Mouse (Mus musculus) left cerebral cortex, postnatal 36 days (tissue): ENCODE data around the gene Ccdc141. TPM values are rescaled to one million over a fixed set of nuclear protein-coding genes. Genes with fewer than 3 reads are reported as not detected.

ENCODE experiments used
- DNase-seq, 2 experiments: peaks; one replicate each; pipeline ENCODE4 v3.0.0; 2021 to 2022; ENCODE audit warnings: low spot score in 2 of 2, mixed read lengths in 1 of 2
- intact Hi-C: fragments of 180-260 bp; cut with DNase I; formaldehyde crosslinking; loops from one replicate; pipeline ENCODE4 v1.15.1; 2025
- total RNA-seq, 2 experiments: library from RNA; stranded (reverse); gene quantifications; 2 replicates each; pipeline ENCODE4 v1.2.3; 2021

Gene Ccdc141
- total RNA-seq, 2 experiments from 2014 or later: 21.5 to 24.2 TPM

DNA sequence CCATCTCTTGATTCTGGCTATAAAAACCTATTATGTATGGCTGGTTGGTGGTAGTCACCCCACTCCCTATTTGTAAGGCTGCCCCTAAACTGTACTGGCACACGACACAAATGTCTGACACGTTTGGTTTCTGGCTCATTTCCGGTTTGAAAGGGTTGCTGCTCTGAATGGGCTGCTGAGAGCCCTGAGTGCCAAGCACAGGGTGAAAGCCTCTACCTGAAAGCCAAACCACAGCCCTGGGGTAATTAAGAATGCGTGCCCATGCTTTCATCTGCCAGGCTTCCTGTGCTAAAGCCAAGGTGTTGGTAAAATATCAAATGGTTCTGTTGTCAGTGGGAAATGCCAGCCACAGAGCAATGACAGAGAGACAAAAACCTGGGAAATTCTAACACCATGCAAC is 22.2 kb downstream of the Ccdc141 start:
- intact Hi-C loops: no loop called here
- no peak for DNase-seq

GRCm38 (mm10) chr2:77146968-77147367 is 23.5 kb downstream of the Ccdc141 start:
- DNase-seq: no peak
- intact Hi-C loops: no loop called here

- intact Hi-C loops: no loop called here
- DNase-seq: no peak
These were observed 24.1 kb downstream of the Ccdc141 start for GRCm38 (mm10) chr2:77146291-77146690.

- intact Hi-C loops: no loop called here
- no peak for DNase-seq
These were observed 26.9 kb downstream of the Ccdc141 start for GRCm38 (mm10) chr2:77143536-77143935.

- intact Hi-C loops: no loop called here
These were observed 31.6 kb downstream of the Ccdc141 start for GRCm38 (mm10) chr2:77138879-77139278.

GRCm38 (mm10) chr2:77134906-77135305 is 35.5 kb downstream of the Ccdc141 start:
- DNase-seq: no peak
- intact Hi-C loops: no loop called here

More at GRCm38 (mm10) chr2:77138879-77139278, 31.6 kb downstream of the Ccdc141 start:
- no peak for DNase-seq

DNA sequence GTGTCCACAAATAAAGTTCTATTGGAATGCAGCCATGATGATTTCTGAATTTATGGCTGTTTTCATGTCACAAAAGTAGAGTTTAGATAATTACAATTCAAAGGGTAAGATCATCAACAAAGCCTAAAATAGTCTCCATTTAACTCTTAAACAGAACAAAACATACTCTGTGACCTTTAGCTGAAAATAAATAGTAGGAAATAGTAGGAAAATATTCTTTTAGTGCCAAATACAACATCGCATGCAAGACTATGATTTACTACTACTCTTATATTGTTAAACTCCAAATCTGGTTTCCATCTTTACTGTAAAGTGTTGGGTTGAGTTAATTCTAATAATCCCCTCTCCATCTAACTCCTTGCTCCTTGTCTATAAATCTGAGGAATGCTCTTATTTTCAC is 37.0 kb downstream of the Ccdc141 start:
- DNase-seq: no peak
- intact Hi-C loops: no loop called here

DNA sequence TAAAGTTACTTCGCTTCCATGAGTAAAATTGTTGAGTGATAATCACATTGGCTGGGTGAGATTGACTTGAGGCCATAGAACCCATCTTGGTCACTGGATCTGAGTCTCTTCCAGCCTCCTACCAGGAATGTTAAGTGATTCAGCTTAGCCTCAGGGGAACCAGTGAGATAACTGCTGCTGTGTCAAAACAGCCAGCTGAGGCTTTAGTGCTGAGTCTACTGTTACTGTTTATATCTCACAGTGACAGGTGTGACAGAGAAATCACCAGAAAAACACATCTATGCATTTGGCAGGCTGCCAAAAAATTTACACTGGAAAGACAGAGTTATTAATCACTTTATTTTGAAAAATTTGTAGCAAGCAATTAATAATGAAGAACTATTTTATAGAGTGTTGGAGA is 43.5 kb downstream of the Ccdc141 start:
- no peak for DNase-seq
- intact Hi-C loops: no loop called here

DNA sequence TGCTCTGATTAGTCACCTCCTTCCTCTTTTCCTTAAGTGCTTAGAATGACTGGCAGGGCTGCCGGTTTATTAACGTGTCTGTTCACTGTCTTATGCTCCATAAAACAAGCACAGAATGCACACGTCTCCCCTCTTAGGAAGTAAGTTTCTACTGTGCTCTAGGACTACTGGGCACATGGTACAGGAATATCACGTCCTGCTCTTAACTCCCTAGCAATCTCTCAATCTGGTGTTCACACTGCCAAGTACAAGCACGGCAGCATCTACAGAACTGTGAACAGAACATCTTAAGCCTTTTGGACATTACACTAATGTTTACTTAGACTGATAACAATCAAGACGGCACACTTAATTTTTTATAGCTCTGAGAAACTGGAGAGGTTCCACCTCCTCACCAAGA is 52.3 kb downstream of the Ccdc141 start:
- DNase-seq: no peak
- intact Hi-C loops: no loop called here

DNA sequence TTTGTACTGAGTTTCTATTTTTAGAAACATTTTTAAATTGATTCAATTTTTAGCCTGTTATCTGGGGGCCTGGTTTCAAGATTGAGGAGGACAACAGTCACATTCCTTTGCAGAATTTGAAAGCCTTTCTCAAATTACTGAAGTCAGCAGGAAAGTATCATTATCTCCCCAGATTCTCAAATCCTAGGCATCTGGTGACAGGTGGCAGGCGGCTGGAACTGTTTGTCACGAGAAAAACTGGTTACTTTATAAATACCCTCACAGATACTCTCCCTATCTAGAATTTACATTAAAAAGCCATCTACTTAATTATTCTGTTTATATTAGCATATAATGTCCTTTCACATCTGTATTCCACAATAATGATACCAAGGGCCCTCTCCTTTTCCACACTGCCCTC is 56.1 kb downstream of the Ccdc141 start:
- no peak for DNase-seq

DNA sequence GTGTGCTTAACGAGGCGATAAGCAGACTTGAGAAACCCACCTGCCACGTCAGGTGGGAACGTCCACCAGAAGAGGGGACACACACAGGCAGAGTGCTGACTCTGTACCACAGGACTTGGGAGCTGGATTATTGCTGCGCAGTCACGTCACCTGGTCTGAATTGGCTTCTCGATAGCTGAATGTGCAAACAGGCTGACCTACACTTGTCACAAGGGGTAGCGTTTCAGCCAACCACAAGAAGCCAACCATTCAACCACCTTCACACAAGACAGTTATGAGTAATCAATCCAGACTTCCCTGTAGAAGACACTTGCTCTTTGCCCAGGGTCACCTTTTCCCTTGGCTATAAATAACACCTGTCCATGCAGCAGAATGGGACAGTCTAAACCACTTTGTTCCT is 56.6 kb downstream of the Ccdc141 start:
- intact Hi-C loops: no loop called here
- DNase-seq: no peak

More for the DNA sequence above, 56.1 kb downstream of the Ccdc141 start:
- intact Hi-C loops: no loop called here

- DNase-seq: no peak
- intact Hi-C loops: no loop called here
These were observed 57.4 kb downstream of the Ccdc141 start for GRCm38 (mm10) chr2:77113026-77113425.

GRCm38 (mm10) chr2:77111095-77111494 is 59.3 kb downstream of the Ccdc141 start:
- intact Hi-C loops: no loop called here
- no peak for DNase-seq

DNA sequence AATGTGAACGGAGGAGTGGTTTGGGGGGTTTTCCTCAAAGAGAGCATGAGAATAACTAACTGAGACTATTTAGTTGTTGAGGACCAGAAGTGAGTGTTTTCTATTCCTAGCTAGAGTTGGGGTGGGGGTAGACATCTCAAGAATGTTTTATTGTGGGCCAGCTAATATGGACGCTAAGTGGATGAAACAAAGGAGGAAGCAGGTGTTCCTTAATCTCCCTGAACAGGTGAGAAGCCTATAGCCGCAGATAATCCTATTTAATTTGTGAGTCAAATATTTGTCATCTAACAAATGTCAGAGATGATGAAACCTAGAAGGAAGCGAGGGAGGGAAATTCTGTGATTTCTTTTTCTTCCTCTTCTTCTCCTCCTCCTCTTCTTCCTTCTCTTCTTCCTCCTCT is 60.1 kb downstream of the Ccdc141 start:
- intact Hi-C loops: no loop called here
- no peak for DNase-seq

DNA sequence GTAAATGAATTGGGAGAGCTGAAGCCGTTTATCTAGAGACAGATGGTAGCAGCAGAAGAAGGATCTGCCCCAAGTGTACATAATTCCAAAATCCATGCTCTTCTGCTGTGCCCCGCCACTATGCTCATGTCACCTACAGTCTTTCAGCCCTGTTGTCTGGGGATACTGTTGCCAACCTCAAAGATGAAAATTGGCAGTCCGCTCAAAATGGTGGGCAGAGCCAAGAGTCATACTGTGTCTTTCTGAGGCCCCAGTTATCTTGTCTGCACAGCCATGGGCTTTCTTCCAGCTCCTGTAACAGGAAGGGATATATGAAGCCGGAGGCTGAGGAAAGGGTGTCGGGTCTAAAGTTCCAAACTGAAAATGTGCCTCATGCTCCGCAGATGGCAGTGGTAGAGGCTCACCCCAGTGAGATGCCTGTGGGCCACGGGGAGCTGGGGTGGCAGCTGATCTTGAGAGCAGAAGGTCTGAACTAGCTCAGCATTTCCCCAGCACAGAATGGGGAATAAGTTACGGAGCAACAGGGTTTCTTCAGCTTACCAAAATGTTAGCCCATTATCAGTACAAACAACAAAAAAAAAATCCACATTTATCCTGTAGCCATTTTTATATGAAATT is 60.8 kb downstream of the Ccdc141 start:
- intact Hi-C loops: no loop called here
- no peak for DNase-seq

- no peak for DNase-seq
- intact Hi-C loops: no loop called here
These were observed 61.9 kb downstream of the Ccdc141 start for GRCm38 (mm10) chr2:77108562-77108961.

DNA sequence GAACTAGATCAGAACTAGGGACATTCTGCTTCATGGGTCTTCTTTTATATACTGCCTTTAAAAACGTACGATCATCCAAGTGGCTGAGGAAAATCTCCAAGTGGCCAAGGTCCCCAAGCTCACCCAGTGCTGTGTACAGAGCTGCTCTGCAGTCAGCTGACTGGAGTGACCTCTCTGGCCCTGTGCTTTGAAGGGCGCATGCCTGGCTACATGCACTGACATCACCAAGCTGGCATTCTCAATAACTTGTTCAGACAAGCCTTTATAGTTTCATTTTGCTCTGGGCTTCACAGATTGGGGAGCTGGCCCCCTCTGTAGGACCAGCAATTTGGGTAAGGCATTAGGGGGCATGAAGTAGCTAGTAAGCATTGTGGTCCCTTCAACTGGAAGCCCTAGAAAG is 64.3 kb downstream of the Ccdc141 start:
- intact Hi-C loops: no loop called here
- no peak for DNase-seq

- intact Hi-C loops: no loop called here
- DNase-seq: no peak
These were observed 65.3 kb downstream of the Ccdc141 start for GRCm38 (mm10) chr2:77105006-77105715.

DNA sequence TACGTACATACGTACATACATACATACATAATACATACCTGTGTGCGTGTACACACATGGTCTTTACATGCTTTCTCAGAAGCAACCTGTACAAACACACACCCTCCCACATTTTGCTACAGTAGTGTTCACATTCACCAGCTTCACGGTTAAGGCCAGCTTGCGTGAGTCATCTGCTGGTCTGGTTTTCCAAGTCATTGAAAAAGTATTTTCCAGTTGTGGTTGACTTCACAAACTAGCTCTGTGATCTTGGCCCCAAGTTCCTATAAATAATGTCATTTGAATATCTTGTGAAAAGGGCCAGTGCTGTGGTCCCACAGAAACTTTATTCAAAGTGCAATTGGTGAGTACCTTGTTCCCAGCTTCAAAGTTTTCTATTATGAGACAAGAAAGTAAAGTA is 67.9 kb downstream of the Ccdc141 start:
- intact Hi-C loops: no loop called here

GRCm38 (mm10) chr2:77099814-77100213 is 70.6 kb downstream of the Ccdc141 start:
- no peak for DNase-seq
- intact Hi-C loops: no loop called here

More for the DNA sequence above, 67.9 kb downstream of the Ccdc141 start:
- DNase-seq: no peak

- intact Hi-C loops: no loop called here
These were observed 71.7 kb downstream of the Ccdc141 start for GRCm38 (mm10) chr2:77098769-77099168.

More at GRCm38 (mm10) chr2:77098769-77099168, 71.7 kb downstream of the Ccdc141 start:
- no peak for DNase-seq
